Comparison of ENCODE assay signal across 8 mouse cellular contexts in genomic region chr4:47138967-47139777, GRCm38 (mm10). TPM values are rescaled to one million over a fixed set of nuclear protein-coding genes. Genes with fewer than 3 reads are reported as not detected.
A peak's percentile ranks its signal among the peaks of the same experiment; 100 is the strongest.
DNase-seq lines count a peak whose midpoint lies in the region; ATAC-seq lines count a peak whose summit lies in the region.

No protein-coding gene starts in this region.

- H3K9ac ChIP-seq in embryonic facial prominence, embryonic 11.5 days (replicated peaks; ENCODE audit: low read length), result no peak overlapping the region; the same call in 1 of the 2 replicates

- 14% methylated on average over 9 of the region's 9 CpGs for WGBS in embryonic facial prominence, embryonic 11.5 days

- no peak overlapping the region for H3K4me3 ChIP-seq in embryonic facial prominence, embryonic 11.5 days (ENCODE audit: low read depth, low read length)

- H3K27ac ChIP-seq in embryonic facial prominence, embryonic 11.5 days (replicated peaks; ENCODE audit: low read depth, low read length), result no peak overlapping the region

- H3K4me2 ChIP-seq in embryonic facial prominence, embryonic 11.5 days (ENCODE audit: low read depth, low read length), result peak overlapping the region; percentile 13; the same call in 1 of the 2 replicates

- ATAC-seq in embryonic facial prominence, embryonic 11.5 days (replicated peaks; ENCODE audit: insufficient number of reproducible peaks, low FRiP score, low TSS enrichment, low read depth), result 0 out of 2 replicates have a peak, but pooled peaks have one; percentile 60

- no peaks in the 10 kb centered on the region for H3K27me3 ChIP-seq in embryonic facial prominence, embryonic 11.5 days (ENCODE audit: control insufficient read depth, insufficient read depth, low read length)

- DNase-seq in left cerebral cortex, postnatal 4 days, result peak; percentile 13
- DNase-seq in left cerebral cortex, adult 18-20 months (ENCODE audit: low spot score in 2 of 2), result no peak
- peak; percentile 71 for DNase-seq in embryonic facial prominence, embryonic 11.5 days (ENCODE audit: low spot score)
- DNase-seq in kidney, adult 11 months, result peak; percentile 27
- DNase-seq in lung, postnatal 36 days, result peak; percentile 32
- DNase-seq in cerebellum, postnatal 25 days, result no peak
- DNase-seq in cerebellum, postnatal 4 days (ENCODE audit: low spot score in 2 of 2), result no peak
- DNase-seq in spleen, adult 18-20 months, result no peak

- no peaks in the 10 kb centered on the region for H3K36me3 ChIP-seq in embryonic facial prominence, embryonic 11.5 days (replicated peaks; ENCODE audit: control insufficient read depth, insufficient read depth, low read depth, low read length)

- intact Hi-C loops in left cerebral cortex, postnatal 4 days (cut with DNase I), result no loop called here

- no peaks in the 10 kb centered on the region for H3K9me3 ChIP-seq in embryonic facial prominence, embryonic 11.5 days (replicated peaks; ENCODE audit: control insufficient read depth, low read length)

- peaks cover 4% of the 10 kb centered on the region for H3K4me1 ChIP-seq in embryonic facial prominence, embryonic 11.5 days (ENCODE audit: control insufficient read depth, insufficient read depth, low read length)

RNA-seq across cellular contexts. Expression of gene Galnt12, which starts 47.5 kb away (rescaled TPM):
- total RNA-seq in left cerebral cortex, postnatal 4 days (2021), result 1 to 10 TPM; 1.0 to 1.3 TPM
- total RNA-seq in left cerebral cortex, adult 18-20 months (2021), result 1 to 10 TPM in 1 of 2 experiments, under 1 TPM in 1; 0.91 to 1.3 TPM
- polyA plus RNA-seq in embryonic facial prominence, embryonic 11.5 days (2014; fragmentation: Nextera tagmentation; extraction: Ambion mirVana), result 2.3 and 3.6 TPM in 2 replicates

Comparison
In these comparisons a context has a peak if more than half of its experiments do, and no peak if none do; other contexts are left out.
1. DNase-seq: peak in left cerebral cortex, postnatal 4 days (single experiment), embryonic facial prominence, embryonic 11.5 days (single experiment), kidney, adult 11 months (single experiment) and lung, postnatal 36 days (single experiment); none in left cerebral cortex, adult 18-20 months (0 of 2), cerebellum, postnatal 25 days (0 of 2), cerebellum, postnatal 4 days (0 of 2) and spleen, adult 18-20 months (0 of 2).